Mouse (Mus musculus) layer of hippocampus, adult 11-12 months (tissue): ENCODE data around the gene Plxna2.

ENCODE experiments used
- DNase-seq: peaks from one replicate; pipeline ENCODE4 v3.0.0; 2022; ENCODE audit warnings: low spot score

The Plxna2 gene

DNA sequence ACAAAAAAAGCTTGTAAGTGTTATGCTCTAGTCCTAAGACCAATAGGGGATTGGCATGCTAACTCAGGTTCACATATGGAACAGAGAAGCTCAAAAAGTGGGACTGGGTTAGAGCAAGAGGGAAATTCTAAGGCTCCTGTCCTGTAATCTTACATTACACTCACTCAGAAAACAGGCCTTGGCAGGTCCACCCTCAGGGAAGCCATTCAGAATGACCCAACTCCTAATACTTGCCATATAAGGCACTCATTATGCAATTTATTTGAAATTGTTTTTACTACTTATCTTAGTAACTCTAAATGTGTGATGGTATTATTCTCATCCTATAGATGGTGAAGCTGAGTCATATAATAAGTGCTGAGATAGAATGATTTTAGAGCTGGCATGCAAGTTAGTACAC, 146.9 kb downstream of the Plxna2 start:
- no peak for DNase-seq

DNA sequence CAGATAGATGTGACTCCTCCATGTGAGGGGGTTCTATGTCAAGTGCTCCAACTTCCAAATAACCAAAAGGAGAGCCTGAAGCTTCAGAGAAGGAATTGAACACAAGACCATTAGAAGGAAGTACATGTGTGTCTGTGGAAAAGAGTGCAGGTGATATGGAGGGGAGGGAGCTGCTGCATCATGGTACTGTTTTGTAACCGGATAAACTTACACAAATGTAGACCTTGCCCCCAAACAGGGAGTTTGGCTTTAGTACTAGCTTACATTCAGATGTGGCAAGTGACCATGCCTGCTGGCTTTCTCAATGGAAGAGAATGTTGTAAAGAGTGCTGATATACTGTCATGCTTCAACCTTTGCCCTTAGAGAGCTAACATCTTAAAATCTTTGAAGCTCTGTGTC, 150.8 kb downstream of the Plxna2 start:
- no peak for DNase-seq

DNA sequence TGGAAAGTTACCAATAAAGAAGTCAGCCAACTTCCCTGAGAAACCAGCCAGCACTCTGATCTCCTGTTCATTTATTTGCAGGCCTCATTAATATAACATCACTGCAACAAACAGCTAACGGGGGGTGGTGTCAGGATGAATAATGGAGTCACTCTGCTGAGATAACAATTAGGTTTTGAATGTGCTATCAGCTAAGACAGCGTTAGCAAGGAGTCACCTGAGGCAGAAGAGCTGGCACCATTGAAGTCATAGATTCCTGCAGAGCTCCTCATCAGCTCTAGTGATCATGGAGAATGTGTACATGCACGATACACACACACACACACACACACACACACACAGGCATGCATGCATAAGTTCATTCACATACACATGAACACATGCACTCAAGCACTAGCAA, 154.0 kb downstream of the Plxna2 start:
- no peak for DNase-seq

DNA sequence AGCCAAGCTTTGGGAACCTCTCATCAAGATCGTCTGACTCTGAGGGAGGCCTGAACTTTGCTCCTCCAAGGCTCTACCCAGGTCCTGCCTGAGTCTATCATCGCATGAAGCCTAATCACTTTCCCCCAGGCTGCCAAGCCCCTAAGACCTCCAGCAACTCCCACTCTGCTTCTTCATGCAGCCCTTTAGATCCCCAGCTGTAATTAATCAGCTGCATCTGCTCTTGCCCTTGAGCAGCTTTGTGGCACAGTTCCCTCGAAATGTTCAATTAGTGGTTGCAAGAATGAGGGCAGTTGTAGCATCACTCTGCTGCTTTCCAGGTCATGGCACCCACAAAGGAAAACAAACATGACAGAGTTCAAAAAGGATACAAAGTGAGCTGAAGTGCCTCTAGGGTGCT, 155.9 kb downstream of the Plxna2 start:
- DNase-seq: no peak

DNA sequence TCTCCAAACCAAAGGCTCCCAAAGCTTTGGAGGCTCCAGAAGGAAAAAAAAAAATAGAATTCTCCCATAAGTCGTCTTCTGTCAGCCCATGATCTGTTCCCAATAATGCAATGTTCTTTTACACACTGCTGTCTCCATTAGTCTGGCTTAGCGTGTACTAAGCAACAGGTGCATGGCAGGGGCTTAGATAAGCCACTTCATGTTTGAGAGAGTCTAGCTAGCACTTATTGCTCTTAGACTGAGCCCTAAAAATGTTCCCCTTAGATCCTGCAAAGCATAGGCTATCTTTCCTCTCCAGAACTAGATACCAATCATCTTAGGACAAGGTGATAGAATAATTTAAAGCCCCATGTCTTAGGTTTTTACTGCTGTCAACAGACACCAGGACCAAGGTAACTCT, 156.3 kb downstream of the Plxna2 start:
- no peak for DNase-seq

DNA sequence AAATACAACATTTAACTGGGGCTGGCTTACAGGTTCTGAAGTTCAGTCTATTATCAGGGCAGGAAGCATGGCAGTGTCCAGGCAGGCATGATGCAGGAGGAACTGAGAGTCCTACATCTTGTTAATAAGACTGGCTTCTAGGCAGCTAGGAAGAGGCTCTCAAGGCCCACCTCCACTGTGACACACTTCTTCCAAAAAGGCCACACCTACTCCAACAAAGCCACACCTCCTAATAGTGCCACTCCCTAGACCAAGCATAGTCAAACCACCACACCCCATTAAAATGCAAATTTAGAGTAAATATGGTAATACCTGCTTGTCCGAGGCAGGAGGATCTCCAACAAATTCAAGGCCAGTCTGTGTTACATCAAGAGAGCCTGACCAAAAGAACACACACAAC, 156.7 kb downstream of the Plxna2 start:
- DNase-seq: no peak

DNA sequence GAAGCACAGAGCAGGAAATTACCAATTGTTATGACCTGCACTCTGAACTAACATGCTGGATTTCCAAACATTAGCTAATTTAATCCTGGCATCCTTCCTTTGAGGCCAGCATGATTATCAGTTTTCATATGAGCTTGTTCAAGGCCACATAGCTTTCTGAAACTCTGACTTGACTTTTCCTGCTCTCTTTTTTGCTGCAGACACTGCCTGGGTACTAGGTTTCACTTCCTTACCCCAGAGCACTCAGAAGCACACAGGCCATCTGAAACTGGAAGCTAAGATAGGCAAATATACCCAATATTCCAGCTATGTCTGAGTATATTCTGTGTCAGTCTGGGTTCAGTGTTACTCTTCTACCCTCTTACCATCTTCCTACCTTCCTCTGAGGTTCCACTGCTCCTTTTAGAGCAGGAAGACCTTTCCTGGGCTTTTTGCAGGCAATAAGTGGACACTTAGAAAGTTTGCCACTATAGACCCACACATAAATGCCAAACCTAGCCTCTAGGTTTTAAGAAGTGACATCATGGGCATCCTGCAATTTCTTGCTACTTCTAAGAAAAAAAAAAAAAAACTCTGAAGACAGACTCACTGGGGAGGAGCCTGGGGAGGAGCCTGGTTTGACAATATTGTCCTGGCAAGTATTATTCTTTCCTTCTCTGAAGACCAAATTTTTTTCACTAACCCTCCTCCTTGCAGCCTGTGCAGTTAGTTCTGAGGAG, 157.8 kb downstream of the Plxna2 start:
- DNase-seq: no peak

DNA sequence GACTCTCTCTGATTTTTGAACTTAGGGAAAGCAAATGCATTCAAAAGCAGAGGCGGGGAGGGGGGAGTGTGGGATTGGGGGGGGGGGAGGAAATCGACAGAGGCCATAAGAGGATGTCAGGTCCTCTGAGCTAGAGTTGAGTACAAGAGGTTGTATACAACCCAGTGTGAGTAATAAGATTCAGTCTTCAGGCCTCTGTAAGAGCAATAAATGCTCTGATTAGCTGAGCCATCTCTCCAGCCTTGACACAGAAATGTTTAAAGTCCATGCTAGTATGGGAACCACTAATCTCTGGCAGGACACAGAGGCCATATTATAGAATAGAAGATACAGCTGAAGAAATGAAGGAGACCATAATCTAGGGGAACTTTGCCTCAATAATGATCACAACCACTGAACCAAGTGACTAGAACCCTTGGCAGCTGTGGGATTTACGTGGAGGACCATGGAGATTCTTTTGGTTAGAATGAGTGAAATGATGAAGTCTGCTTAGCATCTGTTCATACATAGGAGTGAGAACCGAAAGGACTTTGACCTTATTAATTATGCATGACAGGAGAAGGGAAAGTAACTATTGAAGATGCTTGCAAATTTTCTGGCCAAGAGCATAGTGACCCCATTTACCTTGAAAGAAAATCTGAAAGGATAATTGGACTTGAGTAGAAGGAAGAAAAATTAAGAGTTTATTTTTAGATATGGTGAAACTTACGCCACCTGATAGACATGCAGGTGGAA, 158.7 kb downstream of the Plxna2 start:
- DNase-seq: no peak

DNA sequence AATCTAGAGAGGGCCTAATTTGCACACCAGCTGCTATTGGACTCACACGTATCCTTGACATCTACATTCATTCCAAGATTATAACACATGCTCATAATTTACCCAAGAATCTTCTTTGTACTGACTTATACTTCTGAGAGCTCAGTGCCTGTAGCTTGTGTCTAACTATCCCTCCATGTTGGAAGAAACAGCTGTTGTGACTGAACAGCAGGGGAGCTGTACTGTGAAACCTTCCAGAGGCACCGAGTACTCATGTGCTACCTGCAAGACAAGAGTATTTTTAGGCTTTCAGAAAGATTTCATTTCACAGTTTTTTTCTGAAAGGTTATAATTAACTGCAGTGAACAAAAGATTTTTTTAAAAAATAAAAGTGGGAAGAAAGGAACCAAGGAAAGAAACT, 159.6 kb downstream of the Plxna2 start:
- DNase-seq: no peak

DNA sequence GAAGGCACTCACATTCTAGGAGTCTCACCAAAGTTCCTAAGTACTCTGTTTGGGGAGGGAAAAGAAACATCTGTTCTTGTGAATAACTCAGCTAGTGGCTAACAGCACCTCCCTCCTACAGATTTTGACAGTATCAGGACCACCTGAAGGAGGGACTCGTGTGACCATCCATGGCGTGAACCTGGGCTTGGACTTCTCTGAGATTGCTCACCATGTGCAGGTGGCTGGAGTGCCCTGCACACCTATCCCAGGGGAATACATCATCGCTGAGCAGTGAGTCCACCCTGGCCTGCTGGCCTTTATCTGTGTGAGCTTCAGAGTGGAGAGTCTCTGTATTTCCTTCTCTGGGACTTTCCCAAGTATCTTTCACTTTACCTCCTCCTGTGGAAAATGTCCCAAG, 162.4 kb downstream of the Plxna2 start:
- no peak for DNase-seq

DNA sequence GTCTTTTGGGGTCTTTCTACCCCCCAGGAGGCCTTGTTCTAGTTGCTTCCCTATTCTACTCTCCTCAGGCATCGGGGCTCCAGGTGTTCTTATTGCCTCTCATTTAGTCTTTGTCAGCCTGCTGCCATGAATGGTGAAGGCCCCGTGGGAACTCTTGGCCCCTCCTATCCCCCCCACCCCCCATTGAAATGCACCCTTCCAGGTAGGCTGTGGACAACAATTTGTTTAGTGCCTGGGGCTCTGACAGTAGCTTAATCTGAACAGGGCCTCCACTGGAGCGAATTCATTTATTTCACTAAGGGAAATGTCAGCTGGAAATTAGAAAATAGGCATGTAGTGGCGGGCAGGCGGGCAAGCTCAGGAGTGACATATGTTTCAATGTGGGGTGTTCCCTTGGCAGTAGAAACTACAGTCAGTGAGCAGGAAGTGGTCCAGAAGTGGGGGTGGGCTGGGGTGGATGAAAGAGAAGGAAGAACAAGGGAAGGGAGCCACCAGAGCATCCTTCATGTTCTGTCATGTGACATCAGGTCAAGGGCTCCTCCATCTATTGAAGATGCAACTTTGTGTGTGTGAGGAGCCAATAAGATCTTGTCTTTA, 162.9 kb downstream of the Plxna2 start:
- peak; percentile 12 for DNase-seq

DNA sequence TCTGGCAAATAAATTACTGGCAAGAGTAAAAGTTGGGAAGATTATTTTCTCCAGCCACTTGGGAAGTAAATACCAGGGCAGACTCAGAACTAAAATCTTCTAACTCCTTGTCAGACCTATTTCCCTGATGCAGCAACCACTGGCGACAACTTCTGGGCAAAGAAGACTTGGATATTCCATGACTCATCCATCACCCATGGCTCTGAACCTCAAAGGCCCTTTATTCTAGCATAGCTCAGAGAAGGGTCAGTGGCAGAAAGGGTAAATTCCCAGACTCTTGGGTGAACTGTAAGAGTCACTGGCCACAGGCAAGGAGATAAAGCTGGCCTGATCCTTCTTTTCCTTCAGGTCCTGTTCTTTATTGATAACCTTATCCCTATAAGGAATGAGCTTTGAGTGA, 163.5 kb downstream of the Plxna2 start:
- DNase-seq: no peak

DNA sequence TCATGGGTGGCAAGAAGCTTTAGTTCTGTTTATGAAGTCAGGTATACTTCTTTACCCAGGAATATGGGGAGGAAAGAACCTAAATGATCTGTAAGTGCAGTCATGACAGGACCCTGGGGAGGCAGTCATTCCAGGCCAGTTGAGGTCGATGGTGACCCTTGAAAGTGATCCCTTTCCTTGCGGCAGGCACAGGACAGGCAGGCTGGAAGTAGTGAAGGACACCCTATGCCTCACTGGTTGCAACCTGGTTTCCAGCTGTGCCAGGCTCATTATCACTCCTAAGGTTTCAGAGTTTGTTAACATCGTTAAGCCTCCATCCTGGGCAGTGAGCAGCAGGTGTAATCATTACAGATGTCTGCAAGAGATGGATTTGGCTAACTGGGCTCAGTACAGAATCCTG, 164.3 kb downstream of the Plxna2 start:
- DNase-seq: no peak

DNA sequence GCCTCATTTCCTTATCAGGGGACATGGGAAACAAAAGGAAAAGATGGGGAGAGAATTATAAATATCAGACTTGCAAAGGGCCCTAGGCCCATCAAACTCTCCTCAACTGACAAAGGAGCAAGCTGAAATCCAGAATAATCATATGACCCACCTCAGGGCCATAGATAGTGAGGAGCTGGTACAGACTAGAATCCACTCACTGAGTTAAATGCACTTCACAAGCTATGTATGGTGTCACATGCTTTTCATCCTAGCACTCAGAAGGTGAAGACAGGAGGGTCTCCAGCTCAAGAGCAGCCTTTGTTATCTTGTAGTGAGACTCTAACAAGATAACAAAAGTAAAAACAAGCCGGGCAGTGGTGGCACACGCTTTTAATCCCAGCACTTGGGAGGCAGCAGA, 169.6 kb downstream of the Plxna2 start:
- DNase-seq: no peak

DNA sequence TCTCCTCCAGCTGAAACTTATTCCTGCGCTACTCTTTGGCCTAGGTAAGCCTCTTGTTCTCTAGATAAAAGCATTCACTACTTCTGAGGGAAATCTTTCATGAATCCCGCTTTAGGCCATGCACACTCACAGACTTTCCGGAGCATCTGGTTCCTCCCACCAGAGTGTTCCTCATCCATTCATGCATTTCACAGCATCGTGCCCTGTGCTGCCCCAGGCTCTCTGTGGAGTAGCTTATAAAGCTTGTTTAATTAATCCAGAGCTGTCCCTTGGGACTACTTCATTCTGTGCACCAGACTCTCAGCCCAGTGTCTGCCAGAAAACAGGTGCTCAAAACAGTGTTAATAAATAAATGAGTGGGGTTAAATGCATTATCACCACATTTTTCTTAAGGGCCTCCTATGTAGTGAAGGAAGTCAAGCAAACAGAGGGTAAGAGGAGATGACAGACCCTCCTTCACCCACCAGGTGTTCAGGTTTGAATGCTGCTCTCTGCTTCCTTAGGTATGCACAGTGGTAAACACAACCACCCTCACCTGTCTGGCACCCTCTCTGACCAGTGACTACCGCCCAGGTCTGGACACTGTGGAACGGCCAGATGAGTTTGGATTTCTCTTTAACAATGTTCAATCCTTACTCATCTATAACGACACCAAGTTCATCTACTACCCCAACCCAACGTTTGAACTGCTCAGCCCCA, 175.4 kb downstream of the Plxna2 start:
- DNase-seq: no peak

DNA sequence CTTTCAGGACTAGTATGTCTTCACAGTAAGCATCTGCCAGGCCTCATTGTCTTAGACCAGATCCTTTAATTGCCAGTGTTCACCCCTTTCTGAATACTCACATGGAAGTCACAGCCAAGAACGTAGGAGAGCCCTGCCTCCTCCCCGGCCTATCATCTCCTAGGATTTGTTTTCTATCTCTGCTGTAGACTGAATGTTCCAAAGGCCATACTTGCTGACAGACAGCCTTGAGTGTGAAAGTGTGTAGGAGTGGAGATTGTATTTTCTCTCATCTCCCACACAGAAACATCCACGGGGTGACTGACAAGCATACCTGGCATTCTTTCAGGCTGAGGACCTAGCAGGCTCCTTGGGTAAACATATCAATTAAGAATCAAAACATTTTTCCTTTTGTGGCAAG, 177.3 kb downstream of the Plxna2 start:
- DNase-seq: no peak

DNA sequence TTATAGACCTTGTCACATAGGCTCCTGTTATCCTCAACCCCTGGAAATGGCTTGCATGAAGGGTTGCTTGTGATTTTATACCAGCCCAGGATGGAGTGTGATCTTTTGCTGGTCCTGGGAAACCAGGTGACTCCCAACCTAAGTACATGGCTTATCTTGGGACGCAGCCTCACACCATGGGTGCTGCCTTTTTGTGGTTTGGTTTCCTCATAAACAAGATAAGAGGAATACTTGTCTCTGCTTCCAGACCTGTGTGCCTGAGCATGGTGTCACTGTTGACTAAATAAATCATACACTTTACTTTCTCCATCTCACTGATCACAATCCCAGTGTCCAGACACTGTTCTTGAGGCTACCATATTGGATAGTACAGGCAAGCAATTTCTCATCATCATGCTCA, 179.8 kb downstream of the Plxna2 start:
- DNase-seq: no peak

DNA sequence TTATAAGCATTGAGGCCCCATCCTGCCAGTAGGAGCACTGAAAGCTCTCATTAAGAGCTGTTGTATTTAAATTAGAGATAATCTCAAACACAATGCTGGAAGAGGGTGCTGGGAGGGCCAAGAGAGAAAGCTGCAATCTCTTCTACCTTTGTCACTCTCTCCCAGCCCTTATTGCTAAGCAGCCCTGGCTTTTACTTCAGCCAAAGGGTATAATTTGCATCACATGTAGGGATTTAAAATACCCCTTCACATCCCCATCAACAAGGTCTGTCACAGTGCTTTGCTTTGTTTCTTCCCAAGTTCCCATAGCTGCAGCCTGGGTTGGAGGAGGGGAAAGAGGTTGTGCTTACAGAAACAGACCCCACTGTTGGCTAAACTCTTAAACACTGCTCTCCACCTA, 180.5 kb downstream of the Plxna2 start:
- DNase-seq: no peak

DNA sequence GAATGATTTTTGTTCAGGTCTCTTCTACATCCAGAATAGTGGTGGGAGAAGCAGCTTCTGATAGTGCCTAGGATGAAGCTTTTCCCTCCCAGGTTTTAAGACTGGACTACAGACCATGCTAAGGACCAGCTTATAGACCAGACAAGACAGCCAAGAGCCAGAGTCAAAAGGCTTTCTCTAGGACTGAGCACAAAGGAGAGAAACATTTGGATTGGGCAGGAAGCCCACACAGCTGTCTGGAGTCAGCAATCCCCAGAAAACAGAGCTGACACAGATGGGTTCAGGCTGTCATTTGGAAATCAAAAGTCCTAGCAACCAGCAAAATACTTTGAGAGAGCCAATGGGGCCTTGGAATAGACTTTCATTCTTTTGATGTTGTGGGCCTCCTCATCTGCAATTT, 190.2 kb downstream of the Plxna2 start:
- peak; percentile 39 for DNase-seq

DNA sequence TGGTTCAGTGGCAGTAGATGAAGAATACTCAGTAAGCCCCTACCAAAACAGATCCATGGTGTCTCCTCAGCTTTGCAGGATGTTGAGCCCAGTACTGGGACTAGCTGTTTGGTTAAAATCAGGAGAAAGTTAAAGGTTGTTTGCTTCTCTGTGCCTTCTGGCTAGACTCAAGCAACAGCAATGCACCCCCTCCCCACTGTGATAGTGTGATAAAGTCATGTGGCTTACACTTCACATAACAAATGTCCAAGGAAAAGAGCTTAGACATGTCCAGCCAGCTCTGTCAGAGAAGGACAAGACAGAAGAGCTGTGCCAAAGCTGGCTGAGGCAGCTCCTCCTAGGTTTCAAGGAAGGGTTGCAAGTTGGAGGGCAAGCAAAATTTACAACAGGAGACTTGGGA, 190.7 kb downstream of the Plxna2 start:
- DNase-seq: no peak

DNA sequence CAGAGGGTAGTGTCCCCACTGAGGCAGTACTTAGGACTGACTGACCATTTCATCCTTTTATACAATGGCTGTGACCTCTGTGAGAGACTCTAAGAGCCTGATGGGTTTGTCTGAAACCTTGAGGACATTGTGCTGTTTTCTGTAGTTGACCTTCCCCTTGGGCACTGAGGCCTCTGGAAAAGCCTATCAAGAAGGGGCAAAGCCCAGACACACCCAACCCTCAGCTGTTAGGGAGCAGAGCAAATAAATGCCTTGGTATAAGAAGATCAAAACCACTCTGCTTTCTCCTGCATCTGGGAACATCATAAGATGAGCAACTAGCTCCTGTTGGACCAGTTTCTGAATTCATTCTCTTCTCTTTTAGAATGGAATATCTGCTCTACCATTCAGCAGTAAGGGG, 191.6 kb downstream of the Plxna2 start:
- no peak for DNase-seq

DNA sequence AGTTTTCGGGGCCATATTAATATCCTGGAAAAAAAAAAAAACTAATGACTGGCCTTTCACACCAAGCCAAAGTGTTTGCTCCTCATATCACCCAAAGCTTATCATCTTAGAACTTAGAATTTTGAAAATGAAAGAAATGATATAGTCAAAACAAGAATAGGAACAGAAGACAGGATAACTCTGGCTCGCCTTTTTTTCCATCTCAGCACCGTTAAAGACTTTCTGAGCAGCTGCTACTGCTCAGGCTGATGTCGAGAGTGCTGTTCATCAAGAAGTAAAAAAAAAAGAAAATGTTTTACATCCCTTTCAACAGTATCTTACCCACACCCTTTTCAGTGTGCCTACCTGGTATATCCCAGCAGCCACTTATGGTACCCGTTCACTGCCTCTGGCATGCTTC, 196.2 kb downstream of the Plxna2 start:
- no peak for DNase-seq

DNA sequence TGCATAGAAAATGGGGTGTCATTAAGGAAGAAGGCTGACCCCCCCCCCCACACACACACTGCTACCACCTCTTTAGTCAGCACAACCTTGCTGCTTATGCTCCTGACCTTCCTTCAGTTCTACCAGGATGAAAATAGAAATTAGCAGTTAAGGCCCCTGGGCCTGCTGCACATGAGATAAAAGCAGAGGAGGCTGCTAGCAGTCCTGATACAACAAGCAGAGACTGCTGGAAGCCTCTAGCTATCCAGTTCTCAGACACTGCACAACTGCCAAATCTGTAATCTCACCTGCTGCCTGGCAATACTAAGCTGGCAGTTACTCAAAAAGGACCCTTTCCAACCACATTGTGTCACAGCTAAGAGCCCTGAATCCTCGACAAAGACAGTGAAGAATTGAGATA, 197.5 kb downstream of the Plxna2 start:
- no peak for DNase-seq
